Mouse (Mus musculus) adrenal gland, postnatal 36 days (tissue): ENCODE results near the gene Raver1. TPM values are rescaled to one million over a fixed set of nuclear protein-coding genes. Genes with fewer than 3 reads are reported as not detected.
A peak's percentile ranks its signal among the peaks of the same experiment; 100 is the strongest.

ENCODE experiments used
- DNase-seq, 2 experiments: peaks; one replicate each; pipeline ENCODE4 v3.0.0; 2021; ENCODE audit warnings: mixed read lengths in 1 of 2
- total RNA-seq, 2 experiments: library from RNA; stranded (reverse); gene quantifications; 2 replicates each; pipeline ENCODE4 v1.2.3; 2021

Gene Raver1
- total RNA-seq, 2 experiments from 2014 or later: 50.0 to 57.1 TPM

DNA sequence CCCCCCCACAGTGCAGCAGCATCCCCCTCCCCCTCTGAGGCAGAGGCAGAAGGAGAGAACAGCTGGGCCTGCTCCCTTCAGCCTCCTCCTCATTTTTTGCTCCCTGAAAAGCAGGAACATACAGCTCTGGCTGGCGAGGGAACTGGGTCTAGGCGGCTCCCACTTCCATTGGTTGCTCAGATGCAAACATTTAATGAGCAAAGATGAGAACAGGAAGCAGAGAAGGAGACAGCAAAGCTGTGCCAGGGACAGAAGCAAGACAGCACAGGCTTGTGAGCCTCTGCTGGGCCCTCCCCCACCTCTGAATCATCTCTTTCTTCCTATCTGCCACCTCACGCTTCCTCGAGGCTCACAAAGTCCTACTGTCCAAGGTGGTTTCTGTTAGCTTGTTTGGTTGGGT, 50.5 kb downstream of the Raver1 start:
- DNase-seq: peak in 1 of 2 experiments; percentile 56

DNA sequence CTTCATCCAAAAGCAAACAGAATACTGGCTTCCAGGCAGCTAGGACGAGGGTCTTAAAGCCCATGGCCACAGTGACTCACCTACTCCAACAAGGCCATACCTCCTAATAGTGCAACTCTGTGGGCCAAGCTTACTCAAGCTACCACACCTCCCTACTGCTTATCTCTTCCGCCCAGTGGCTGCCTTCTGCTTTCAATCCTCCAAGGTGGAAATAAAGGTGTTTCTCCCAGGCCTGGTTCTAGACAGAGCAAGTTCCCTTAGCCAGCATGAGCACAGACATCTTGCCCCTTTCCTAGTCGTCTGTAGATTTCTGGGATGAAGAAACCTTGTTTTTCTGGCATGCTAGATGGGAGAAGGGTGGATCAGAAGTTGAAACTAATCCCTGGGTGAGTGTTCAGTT, 52.0 kb downstream of the Raver1 start:
- DNase-seq: no peak

DNA sequence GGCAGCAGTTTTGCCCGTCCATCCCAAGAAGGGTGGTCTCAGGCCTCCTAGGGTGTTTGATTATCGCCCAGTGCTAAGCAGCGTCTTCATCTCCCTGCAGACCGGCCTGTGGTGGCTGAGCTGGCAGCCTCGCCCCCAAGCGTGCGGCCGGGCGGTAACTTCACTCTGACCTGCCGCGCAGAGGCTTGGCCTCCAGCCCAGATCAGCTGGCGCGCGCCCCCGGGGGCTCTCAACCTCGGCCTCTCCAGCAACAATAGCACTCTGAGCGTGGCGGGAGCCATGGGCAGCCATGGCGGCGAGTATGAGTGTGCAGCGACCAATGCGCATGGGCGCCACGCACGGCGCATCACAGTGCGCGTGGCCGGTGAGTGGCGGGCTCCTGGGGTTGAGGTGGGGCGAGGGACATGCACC, 54.3 kb downstream of the Raver1 start:
- DNase-seq: peak in 1 of 2 experiments; percentile 37

DNA sequence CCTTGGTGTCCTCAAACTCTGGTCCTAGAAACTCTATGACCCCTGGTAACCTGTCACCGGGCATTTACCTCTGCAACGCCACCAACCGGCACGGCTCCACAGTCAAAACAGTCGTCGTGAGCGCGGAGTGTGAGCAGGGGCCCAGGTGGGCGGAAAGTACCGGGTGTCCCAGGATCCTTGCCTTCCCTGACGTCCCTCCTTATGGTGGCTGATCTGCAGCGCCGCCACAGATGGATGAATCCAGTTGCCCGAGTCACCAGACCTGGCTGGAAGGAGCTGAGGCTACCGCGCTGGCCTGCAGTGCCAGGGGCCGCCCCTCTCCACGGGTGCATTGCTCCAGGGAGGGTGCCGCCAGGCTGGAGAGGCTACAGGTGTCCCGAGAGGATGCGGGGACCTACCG, 55.1 kb downstream of the Raver1 start:
- no peak for DNase-seq

DNA sequence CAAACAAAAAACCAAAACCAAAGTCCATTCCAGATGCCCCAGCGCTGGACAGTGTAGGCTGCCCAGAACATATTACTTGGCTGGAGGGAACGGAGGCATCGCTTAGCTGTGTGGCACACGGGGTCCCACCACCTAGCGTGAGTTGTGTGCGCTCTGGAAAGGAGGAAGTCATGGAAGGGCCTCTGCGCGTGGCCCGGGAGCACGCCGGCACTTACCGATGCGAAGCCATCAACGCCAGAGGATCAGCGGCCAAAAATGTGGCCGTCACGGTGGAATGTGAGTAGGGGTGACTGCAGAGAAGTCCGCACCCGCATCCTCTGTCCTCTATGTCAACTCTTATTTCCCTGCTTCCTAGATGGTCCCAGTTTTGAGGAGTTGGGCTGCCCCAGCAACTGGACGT, 55.6 kb downstream of the Raver1 start:
- DNase-seq: no peak

DNA sequence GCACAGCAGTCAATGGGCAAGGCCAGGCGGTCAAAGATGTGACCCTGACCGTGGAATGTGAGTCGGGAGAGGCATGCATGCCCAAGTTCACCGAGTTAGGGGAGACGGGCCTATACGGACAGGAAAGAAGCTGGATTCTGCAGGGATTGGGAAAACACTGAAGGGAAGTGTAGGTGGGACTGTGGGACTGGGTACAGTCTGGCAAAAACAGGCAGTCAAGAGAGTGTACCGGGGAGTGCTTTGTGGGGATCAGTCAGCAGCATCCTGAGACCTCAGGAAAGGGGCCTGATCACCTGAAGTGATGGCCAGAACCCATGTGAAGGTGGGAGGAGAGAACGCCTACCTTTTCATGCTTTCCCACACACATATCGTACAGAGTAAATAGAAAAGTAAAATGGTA, 56.2 kb downstream of the Raver1 start:
- DNase-seq: no peak

DNA sequence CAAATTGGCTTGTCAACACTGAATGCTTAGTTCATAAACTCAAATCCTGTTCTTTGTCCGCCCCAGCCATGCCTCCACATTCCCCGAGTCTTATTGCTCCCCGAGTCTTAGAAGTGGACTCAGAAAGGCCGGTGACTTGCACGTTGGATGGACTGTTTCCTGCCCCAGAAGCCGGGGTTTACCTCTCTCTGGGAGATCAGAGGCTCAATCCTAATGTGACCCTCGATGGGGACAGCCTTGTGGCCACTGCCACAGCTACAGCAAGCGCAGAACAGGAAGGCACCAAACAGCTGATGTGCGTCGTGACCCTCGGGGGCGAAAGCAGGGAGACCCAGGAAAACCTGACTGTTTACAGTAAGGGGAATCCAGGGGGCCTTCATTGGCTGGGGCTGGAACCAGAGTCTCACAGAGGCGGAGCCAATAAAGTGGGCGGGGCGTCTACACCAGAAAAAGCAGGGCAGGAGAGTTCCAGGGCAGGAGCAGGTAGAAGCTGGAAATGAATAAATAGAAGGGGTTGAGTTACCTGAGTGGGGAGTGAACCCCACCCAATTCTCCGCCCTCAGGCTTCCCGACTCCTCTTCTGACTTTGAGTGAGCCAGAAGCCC, 57.2 kb downstream of the Raver1 start:
- DNase-seq: no peak

DNA sequence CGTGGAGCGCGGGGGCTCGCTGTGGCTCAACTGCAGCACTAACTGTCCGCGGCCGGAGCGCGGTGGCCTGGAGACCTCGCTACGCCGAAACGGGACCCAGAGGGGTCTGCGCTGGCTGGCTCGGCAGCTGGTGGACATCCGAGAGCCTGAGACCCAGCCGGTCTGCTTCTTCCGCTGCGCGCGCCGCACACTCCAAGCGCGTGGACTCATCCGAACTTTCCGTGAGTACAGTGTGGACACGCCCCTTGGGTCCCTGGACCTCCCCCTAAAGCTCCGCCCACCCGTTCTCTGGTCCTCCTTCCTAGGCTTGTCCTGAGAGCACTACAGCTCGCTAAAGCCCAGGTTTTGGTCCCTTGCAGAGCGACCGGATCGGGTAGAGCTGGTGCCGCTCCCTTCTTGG, 58.7 kb downstream of the Raver1 start:
- DNase-seq: peak; percentile 92 to 94

DNA sequence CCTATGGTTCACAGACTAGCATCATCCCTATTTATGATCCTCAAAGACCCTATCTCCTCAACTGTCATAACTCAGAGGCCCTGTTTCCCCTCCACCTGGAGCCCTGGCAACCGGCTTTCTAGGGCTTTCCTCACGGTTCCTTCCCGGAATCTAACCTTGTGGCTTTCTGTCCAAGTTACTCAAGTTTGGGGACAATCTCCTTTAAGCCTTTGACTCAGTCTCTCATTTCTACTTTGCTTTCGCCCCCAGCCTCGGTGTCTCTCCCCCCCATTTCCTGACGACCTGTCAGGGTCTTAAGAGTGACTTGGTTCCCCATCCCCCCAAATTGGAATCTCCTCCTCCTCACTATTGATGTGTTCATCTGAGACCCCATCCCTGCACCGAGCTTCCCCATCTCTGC, 59.3 kb downstream of the Raver1 start:
- DNase-seq: no peak

DNA sequence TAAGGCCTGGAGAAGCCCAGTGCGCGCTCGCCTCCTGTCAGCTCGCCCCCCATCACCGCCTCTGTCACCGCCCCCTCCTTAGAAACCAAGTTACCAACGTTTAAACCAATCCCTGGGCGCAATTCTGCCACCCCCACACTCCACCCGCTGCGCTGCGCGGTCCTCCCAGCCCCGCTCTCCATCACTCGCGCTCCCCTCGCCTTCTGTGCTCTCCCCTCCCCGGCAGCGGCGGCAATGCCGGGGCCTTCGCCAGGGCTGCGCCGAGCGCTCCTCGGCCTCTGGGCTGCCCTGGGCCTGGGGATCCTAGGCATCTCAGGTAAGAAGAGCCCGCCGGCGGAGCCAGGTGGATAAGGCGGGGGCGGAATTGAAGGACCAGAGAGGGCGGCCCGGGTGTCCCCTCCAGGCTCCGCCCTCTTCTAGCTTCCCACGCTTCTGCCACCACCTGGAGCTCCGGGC, 59.9 kb downstream of the Raver1 start, which contains the start of gene Icam5:
TSS of gene Icam5 (plus strand) at position 178 of the 456 bp plus-strand sequence.
- DNase-seq: peak in 1 of 2 experiments; percentile 38

DNA sequence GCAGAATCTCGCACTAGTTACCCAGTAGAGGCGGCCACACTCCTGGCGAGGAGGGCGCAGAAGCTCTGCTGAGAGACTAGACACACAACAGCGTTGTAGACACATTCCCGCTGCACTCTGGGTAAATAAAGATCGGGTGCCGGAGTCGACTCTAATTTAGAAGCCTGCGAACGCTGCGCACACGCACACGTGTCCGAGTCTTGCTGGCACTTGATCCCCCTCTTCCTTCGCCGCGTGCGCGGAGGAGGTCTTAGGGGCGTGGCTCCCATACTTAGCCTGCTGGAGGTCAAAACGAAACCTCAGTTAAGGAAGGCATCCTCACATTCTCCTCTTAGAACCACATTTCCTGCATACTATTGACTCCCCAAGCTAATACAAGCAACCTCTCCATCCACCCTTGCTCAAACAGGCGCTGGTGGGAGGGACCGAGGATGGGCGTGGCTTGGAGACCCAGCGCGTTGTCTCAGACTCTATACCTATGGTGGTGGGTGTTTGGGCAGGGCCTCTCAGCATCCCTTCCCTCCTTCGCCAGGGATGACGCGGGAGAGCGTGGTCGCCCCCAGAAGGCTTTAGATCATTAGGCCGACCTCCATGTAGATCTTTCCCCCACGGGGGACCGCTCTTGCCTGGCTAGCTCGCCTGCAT, 60.4 kb downstream of the Raver1 start:
- DNase-seq: peak; percentile 71 to 73

DNA sequence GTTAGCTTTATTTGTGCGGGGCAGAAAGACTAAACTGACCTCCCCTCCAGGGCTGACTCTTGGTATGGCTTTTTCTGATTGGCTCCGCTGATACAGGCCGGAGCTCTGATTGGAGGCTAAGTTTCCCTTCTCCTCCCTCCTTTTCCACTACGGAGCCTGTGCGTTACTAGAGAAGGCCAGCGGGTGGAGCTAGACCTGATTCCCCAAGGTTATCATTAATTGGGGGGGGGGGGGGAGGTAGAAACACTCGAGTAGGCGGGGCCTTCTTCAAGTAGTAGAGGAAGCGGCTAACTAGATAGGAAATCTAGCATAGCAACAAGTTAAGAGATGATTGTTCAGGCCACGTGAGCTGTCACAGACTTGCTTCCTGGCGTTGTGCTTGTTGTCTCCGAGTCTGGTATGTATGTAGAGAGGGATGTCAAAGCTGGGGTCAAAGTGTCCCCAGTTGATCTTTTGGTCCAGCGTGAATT, 61.0 kb downstream of the Raver1 start:
- peak; percentile 83 to 89 for DNase-seq

DNA sequence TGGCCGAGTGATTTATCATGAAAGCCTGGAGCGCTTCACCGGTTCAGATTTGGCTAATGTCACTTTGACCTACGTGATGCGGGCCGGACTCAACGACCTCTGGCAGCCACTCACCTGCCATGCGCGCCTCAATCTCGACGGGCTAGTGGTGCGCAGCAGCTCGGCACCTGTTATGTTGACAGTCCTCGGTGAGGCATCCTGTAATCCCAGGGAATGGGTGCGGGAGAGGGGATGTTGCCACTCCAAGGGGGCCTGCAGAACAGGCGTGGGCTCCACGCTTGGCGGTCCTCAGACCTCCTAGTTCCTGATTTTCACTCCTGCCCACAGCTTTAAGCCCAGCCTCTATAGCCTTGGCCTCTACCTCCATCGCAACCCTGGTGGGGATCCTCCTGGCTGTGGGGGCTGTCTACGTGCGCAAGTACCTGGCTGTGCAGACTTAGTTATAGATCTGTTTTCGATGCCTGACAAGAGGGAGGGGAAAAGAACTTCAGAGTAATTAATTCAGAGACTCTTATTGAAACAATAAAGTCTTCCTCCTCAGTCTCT, 61.7 kb downstream of the Raver1 start:
- DNase-seq: no peak

DNA sequence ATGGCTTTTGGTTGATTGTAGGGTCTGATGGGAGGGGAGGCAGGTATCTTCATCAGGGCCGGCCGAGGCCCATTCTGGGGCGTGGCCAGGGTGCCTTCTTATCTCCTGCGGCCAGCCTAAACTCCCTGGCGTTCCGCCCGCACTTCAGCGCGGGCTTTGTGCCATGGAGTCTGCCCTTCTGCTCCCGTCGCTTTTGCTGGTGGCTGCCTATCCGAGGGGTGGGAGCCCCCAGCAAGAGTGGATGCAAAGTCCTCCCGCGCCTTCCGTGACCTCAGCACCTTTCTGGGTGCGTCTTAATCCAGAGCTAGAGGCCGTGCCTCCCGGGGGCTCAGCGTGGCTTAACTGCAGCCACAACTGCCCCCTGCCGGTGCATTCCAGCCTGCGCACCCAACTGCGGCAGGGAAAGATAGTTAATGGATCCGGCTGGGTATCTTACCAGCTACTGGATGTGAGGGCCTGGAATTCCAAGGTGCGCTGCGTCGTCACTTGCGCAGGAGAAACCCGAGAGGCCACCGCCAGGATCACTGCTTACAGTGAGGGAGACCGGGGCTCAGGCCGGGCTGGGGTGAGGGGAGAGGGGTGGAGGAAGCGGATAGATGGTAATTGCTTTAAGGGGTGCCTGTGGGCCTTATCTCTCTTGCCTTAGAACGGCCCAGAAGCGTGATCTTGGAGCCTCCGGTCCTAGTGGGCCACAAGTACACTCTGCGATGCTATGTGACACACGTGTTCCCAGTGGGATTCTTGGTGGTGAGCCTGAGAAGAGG, 62.3 kb downstream of the Raver1 start, which contains the start of gene Icam4:
TSS of gene Icam4 (plus strand) at position 83 of the 764 bp plus-strand sequence.
- peak; percentile 89 to 91 for DNase-seq

DNA sequence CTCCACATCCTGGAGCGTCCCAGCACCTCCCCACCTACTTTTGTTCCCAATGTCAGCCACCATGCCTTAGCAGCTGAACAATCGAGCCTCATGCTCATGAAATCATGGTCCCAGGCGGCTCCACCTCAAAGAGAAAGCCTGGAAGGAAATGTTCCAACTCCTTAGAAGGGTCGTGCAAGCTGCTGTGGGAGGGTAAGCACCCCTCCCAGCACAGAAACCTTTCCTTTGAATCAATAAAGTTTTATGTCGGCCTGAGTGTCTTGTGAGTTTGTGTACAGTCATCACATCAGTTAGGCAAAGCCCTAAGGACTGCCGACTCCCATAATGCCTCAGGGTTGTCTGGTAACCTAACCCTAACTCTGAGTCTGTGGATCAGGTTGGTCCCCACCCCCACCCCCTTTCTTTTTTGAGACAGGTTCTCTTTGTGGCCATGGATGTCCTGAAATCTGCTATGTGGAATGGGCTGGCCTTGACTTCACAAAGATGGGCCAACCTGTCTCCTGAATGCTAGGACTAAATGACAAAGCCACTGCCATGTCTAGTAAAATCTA, 63.2 kb downstream of the Raver1 start:
- DNase-seq: no peak

DNA sequence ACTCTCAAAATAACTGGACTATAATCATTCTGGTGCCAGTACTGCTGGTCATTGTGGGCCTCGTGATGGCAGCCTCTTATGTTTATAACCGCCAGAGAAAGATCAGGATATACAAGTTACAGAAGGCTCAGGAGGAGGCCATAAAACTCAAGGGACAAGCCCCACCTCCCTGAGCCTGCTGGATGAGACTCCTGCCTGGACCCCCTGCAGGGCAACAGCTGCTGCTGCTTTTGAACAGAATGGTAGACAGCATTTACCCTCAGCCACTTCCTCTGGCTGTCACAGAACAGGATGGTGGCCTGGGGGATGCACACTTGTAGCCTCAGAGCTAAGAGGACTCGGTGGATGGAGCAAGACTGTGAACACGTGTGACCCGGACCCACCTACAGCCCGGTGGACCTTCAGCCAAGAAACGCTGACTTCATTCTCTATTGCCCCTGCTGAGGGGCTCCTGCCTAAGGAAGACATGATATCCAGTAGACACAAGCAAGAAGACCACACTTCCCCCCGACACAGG, 64.0 kb downstream of the Raver1 start:
- no peak for DNase-seq

DNA sequence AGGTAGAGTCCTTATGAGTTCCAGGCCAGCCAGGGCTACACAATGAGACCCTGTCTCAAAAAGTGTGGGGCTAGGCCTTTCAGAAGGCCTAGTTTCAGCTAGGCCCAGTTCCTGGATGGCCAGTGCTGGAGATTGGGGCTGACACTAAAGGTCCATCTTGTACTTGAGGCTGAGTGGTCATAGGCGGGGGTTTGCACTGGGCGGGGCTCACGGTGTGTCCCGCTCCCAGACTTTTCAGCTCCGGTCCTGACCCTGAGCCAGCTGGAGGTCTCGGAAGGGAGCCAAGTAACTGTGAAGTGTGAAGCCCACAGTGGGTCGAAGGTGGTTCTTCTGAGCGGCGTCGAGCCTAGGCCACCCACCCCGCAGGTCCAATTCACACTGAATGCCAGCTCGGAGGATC, 65.0 kb downstream of the Raver1 start:
- DNase-seq: no peak

DNA sequence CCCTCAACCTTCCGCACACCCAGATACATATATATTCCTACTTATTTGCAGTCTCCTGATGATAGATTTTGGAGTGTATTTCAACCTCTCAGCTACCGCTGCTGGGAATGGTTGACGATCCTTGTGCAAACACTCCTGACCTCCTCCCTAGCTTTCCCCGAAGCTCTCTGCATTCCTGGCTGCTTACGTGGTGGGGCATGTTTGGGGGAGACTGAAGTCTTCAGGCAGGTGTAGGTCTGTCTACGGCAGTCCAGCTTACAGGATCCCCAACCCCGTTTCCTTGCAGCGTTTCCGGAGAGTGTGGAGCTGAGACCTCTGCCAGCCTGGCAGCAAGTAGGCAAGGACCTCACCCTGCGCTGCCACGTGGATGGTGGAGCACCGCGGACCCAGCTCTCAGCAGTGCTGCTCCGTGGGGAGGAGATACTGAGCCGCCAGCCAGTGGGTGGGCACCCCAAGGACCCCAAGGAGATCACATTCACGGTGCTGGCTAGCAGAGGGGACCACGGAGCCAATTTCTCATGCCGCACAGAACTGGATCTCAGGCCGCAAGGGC, 66.5 kb downstream of the Raver1 start:
- DNase-seq: no peak
